Mouse (Mus musculus) CH12.LX (cell line): ENCODE measurements around the gene Olfr707.

Experiments
- KAT2A ChIP-seq: IDR thresholded peaks from 2 replicates; pipeline ENCODE4 v1.6.1; 2012; ENCODE audit warnings: low read length, improper control_type of control experiment, inconsistent platforms; ENCODE audit not compliant: insufficient replicate concordance
- POLR2A ChIP-seq: IDR thresholded peaks from 2 replicates; pipeline ENCODE4 v1.6.1; 2011; ENCODE audit warnings: low read depth, mild to moderate bottlenecking, improper control_type of control experiment, low read length

DNA sequence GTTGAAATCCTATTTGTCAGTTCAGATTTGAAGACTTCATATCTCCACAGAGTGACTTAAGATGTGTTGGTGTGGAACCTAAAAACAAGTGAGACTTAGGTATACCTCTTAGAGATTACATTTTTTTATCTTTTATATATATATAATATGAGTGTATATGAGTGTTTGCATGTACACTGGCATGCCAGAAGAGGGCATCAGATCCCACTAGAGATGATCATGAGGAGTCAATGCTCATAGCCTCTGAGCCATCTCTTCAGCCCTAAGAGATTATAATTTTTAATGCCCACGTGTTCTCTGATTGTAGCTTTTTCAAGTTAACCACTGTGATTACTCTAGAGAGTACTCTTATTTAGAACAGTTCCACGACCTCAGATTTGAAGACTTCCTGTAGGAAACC is 6.6 kb upstream of the Olfr707 start, which contains the start of gene Olfr1532-ps1:
- TF ChIP-seq POLR2A (no peak), KAT2A (no peak)
